Mouse (Mus musculus) neutrophil, adult 5-6 weeks (primary cell): ENCODE results near the gene Naaladl2. TPM values are rescaled to one million over a fixed set of nuclear protein-coding genes. Genes with fewer than 3 reads are reported as not detected.

Source experiments
- ATAC-seq: fragments of 151-379, 151-347 bp; 2 replicates; pipeline ENCODE4 v1.8.0; 2017; ENCODE audit warnings: mild to moderate bottlenecking, moderate TSS enrichment; ENCODE audit not compliant: insufficient number of reproducible peaks, poor library complexity, low FRiP score, severe bottlenecking; ENCODE audit errors: extremely low read depth
- total RNA-seq: library from RNA; stranded (forward); fragments of 200-1000 nt; gene quantifications from 2 replicates; pipeline ENCODE4 v1.2.3, GENCODE M21; 2017

The Naaladl2 gene
- total RNA-seq, 1 experiment from 2014 or later = not detected

GRCm38 (mm10) chr3:24747182-24747856, 396.7 kb downstream of the Naaladl2 start:
- ATAC-seq = no peak

DNA sequence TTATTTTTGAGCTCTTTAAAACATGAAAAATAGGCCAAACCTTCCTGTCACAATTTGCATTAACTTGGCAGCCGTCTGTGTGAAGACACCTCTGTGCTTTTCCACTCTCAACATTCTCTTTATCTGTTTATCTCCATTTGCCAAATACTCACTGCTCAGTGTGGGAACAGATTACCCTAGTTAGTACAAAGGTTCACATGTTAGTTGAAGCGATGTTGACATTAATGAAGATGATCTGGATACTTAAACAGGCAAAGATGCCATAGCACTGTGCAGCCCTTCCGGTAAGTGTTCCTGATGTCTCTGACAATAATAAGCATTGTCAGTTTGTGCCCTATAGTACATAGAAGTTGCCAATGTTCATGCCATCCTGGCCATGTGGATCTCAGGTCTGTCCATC, 400.1 kb downstream of the Naaladl2 start:
- ATAC-seq = no peak

- ATAC-seq = no peak
These were observed 424.8 kb downstream of the Naaladl2 start for GRCm38 (mm10) chr3:24719181-24719749.

GRCm38 (mm10) chr3:24714770-24715169, 429.3 kb downstream of the Naaladl2 start:
- ATAC-seq = no peak

- no peak for ATAC-seq
These were observed 438.2 kb downstream of the Naaladl2 start for GRCm38 (mm10) chr3:24705778-24706423.

DNA sequence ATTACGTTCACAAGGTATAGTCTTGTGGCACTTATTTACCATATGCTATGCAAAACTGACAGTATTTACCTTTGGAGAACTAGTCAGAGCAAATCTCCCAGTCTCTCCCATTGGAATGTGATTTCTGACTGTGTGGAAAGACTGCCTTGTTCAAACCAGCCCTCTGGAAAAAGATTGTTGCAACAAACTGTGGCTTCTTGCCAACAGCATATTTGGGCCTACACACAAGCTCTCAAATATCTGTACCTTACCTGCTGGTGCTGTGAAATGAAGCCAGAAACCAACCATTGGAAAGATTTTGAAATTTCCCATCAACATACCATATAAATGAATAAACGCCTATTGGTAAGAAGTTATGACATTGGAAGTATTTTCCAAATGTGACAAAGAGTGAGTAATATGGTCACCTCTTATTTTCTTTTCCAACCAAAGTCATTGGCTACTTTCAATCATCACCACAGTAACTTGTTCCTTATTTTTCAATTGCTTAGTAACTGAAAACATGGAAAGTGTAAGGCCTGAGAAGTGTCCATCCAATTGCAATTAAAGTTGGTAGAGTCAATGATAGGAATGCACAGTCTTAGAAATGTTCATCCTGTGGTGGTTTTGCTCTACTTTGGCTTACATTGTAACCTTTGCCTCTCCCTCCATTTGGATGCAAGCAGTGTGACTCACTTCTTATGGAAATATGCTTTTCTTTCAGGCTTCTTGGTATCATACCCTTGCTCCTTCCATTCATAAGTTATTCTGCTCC, 453.7 kb downstream of the Naaladl2 start:
- no peak for ATAC-seq

- ATAC-seq = no peak
These were observed 473.6 kb downstream of the Naaladl2 start for GRCm38 (mm10) chr3:24670500-24670899.

GRCm38 (mm10) chr3:24668052-24668916, 475.8 kb downstream of the Naaladl2 start:
- ATAC-seq = no peak

DNA sequence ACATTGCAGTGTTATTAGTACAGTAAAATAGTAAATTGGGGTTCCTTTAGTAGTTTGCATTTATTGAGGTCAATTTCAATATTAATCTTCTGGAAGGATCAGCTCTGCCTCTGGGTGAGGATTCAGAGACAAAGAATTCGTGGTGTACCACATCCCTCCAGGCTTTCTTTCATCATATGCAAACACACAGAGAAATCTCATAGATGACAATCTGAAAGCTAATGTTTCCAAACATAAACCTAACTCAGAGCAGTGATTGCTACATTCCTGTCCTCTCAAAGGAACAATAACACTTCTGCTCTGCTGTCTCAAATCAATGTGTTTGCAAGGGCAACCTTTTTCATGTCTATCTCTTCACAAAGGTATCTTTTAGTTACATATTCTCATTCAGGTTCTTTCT, 478.7 kb downstream of the Naaladl2 start:
- no peak for ATAC-seq

DNA sequence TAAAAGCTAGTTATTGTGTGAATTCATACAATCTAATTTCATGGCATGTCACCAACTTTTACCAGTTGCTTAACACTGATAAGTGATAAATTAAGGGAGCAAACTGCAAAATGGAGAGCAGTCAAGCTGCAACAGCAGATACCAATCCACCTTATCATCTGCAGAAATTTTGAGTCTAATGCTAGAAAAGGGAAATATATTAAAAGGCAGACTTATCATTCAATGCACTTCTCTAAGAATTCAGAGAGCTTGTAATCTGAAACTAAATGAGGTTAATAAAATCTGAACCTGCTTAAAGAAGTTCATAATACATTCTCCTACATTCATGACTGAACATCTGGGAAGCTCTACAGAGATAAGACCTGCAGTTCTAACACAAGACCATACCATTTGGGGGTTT, 480.3 kb downstream of the Naaladl2 start:
- ATAC-seq = no peak

DNA sequence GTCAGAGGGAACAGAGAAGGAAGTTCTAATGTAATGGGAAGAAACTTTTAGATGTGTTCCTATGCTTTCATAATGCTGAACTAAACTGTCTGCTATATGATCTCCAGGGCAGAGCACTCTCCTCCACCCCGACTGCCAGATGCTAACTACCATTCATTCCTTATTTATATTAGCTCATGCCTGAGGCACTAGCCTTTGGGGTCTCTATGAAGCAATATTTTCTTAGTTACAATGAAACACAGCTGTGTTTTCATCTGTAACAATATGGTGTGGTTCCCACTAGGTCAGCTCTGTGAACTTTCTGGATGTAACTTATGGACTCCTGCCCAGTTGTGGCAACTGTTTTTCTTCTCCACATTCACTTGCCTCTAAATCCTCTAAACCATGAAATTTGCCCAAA, 514.0 kb downstream of the Naaladl2 start:
- ATAC-seq = no peak

- no peak for ATAC-seq
These were observed 538.6 kb downstream of the Naaladl2 start for GRCm38 (mm10) chr3:24605485-24605884.

DNA sequence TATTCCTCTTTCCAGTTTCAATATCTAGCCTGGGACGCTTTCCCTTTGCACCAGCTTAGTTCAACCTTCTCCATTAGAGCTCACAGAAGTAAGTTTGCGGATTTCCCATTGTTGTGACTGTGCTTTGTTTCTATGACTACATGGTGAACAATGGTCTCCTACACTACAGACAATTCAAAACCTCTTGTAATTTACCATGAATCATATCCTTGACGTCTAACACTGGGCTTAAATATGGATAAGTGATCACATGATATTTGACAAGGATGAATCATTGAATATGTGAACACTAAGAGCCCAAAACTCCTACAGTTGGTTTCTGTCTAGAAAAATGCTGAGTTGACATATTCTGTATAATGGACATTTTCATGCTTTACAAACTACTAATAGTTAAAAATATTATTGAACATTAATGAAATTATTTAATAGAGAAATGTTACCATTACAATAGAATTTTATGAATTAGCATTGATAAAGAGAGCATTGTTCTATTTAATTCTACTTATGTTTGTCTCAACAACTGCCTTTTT, 539.2 kb downstream of the Naaladl2 start:
- no peak for ATAC-seq

- no peak for ATAC-seq
These were observed 548.6 kb downstream of the Naaladl2 start for GRCm38 (mm10) chr3:24595447-24595846.

DNA sequence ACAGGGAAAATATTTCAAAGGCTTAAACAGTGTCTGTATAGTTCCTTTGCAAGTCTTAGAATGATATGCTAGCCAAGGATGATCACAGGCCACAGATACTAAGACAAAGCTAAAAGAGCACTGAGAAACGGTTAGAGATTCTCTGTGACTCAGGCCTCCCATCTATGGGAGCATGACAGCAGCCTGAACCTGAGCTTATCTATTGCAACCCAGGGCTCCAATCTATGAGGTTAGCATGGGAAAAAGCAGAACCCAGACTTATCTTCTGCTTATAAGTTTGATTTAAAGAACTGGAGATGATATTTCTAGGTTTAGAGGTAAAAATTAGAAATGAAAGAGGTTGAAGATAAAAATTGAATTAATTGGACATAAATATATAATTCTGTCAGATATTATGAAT, 587.4 kb downstream of the Naaladl2 start:
- no peak for ATAC-seq

GRCm38 (mm10) chr3:24553701-24554100, 590.4 kb downstream of the Naaladl2 start:
- no peak for ATAC-seq

- no peak for ATAC-seq
These were observed 591.4 kb downstream of the Naaladl2 start for GRCm38 (mm10) chr3:24552631-24553030.

DNA sequence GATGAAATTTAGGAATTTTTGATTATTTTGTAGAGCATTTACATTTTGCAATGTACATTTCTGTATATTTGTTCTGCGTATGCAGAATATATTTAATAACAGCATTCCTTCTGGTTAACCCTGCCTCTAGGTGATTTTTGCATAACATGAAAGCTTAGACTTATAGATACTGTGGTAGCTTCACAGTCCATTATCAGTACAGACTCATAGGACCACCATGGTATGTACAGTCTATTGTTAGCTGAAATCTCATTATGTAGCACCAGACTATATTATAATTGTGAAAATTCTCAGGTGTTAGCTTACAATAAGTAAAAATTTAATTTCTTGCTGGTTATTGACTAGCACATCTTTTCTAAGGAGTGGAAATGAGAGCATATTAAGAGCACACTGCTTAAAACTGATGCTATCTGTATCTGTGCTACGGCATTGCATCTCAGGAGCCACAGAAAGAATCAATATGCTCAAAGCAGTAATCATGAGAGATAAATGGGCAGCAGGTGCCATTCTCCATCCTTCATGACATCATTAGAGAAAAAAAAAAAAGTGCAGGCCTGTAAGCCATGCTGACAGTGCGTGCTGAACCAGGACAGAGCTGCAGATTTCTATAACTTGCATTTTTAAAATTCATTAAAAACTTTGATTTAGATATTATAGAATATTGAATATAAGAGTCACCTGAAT, 610.1 kb downstream of the Naaladl2 start:
- ATAC-seq = no peak
